Mouse (Mus musculus): Measurements from ENCODE around the gene Cyp2w1.

DNA sequence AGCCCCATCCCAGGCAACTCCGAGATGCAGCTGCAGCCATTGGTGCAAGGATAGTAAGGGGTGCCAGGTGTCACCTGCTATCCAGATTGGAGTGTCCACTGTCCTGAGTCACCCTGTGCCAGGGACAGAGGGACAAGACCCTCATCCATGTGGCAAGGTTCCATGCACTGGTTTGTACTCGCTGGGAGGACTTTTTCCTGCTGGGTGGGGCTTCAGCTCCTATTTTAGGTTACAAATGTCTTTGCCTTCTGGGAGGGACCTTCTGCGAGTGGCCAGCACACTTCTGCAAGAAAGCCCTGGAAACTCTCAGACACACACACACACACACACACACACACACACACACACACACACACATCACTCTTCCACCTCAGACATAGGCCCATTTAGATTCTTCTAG is 53.5 kb downstream of the Cyp2w1 start:
- TF ChIP-seq CTCF (IDR thresholded peaks at IDR 0.05; ENCODE audit: extremely low read depth, insufficient read length, insufficient replicate concordance, low read depth, low read length), result no peak
- no peak for TF ChIP-seq POLR2A (IDR thresholded peaks at IDR 0.05; ENCODE audit: low read depth, low read length)
